Mouse (Mus musculus) heart, embryonic 16.5 days (tissue): ENCODE data around the gene Adcy5. TPM values are rescaled to one million over a fixed set of nuclear protein-coding genes. Genes with fewer than 3 reads are reported as not detected.

Source experiments
- ATAC-seq: fragments of 200-750 bp; cut with Nextera tagmentation; replicated peaks from 2 replicates; pipeline ENCODE4 v1.8.0; 2017; ENCODE audit warnings: moderate number of reproducible peaks; ENCODE audit not compliant: insufficient read depth, low FRiP score; ENCODE audit errors: extremely low read depth
- H3K27ac ChIP-seq: fragments of 300-500 bp; sonication (generic); 2 replicates; pipeline ENCODE4 v1.5.1; 2014; ENCODE audit warnings: mild to moderate bottlenecking, low read length, control low read depth, moderate library complexity
- H3K27me3 ChIP-seq: fragments of 300-500 bp; sonication (generic); 2 replicates; pipeline ENCODE4 v1.6.1; 2014; ENCODE audit warnings: low read length, mixed read lengths; ENCODE audit not compliant: control insufficient read depth, insufficient read depth
- H3K36me3 ChIP-seq: fragments of 300-500 bp; sonication (generic); 2 replicates; pipeline ENCODE4 v1.6.1; 2014; ENCODE audit not compliant: control insufficient read depth, insufficient read depth
- H3K4me1 ChIP-seq: fragments of 300-500 bp; sonication (generic); 2 replicates; pipeline ENCODE4 v1.6.1; 2014; ENCODE audit warnings: low read length, mixed read lengths; ENCODE audit not compliant: control insufficient read depth, insufficient read depth
- H3K4me2 ChIP-seq: fragments of 300-500 bp; sonication (generic); 2 replicates; pipeline ENCODE4 v1.6.1; 2014; ENCODE audit warnings: low read depth, mild to moderate bottlenecking, control low read depth, low read length
- H3K4me3 ChIP-seq: fragments of 300-500 bp; sonication (generic); 2 replicates; pipeline ENCODE4 v1.5.1; 2014; ENCODE audit warnings: mild to moderate bottlenecking, control low read depth, low read length
- H3K9ac ChIP-seq: fragments of 300-500 bp; sonication (generic); 2 replicates; pipeline ENCODE4 v1.6.1; 2014; ENCODE audit warnings: low read length, control low read depth
- H3K9me3 ChIP-seq: fragments of 300-500 bp; sonication (generic); replicated peaks from 2 replicates; pipeline ENCODE4 v1.6.1; 2016; ENCODE audit warnings: low read length; ENCODE audit not compliant: control insufficient read depth
- WGBS: fragments of 180-500 bp; shearing (Covaris S2); extraction: QIAGEN DNeasy Blood & Tissue Kit; methylation state at CpG from one replicate; pipeline ENCODE4 v1.1.7; 2014; 5-methylcytosine and 5-hydroxymethylcytosine counted together
- polyA plus RNA-seq: library from polyadenylated mRNA; unstranded; fragments of >200 nt; fragmentation: Nextera tagmentation; extraction: Ambion mirVana; gene quantifications from 2 replicates; pipeline ENCODE4 v1.2.1, GENCODE M21; 2015

The Adcy5 gene
- polyA plus RNA-seq, 1 experiment from 2014 or later, result 9.2 TPM

- no peak for ATAC-seq
- no peaks in the 10 kb centered on the region for H3K9me3 ChIP-seq
- no peaks in the 10 kb centered on the region for H3K36me3 ChIP-seq
- no peak overlapping the region for H3K4me3 ChIP-seq
- WGBS, result 17% methylated on average over 12 of the region's 12 CpGs
- H3K4me2 ChIP-seq, result peak overlapping the region; percentile 93; the same call in 1 of the 2 replicates
- peaks cover 39% of the 10 kb centered on the region for H3K27me3 ChIP-seq
- no peak overlapping the region; the same call in 1 of the 2 replicates for H3K9ac ChIP-seq
- H3K27ac ChIP-seq, result no peak overlapping the region
- peaks cover 8% of the 10 kb centered on the region for H3K4me1 ChIP-seq
Measured at GRCm38 (mm10) chr16:35153146-35153755, 1.4 kb upstream of the Adcy5 start.

GRCm38 (mm10) chr16:35154245-35154640 lies 434 bp upstream of the Adcy5 start:
- H3K4me1 ChIP-seq, result peaks cover 12% of the 10 kb centered on the region
- peaks cover 39% of the 10 kb centered on the region for H3K27me3 ChIP-seq
- H3K9me3 ChIP-seq, result no peaks in the 10 kb centered on the region
- peak overlapping the region; percentile 93 for H3K4me2 ChIP-seq
- WGBS, result under 1% methylated on average over 29 of the region's 29 CpGs
- peak; percentile 53 for ATAC-seq
- peak overlapping the region; percentile 81 for H3K4me3 ChIP-seq
- peak overlapping the region; percentile 92 for H3K9ac ChIP-seq
- peak overlapping the region; percentile 93 for H3K27ac ChIP-seq
- H3K36me3 ChIP-seq, result no peaks in the 10 kb centered on the region

- Histone ChIP-seq H3K27me3 (peaks cover 39% of the 10 kb centered on the region), H3K4me1 (peaks cover 26% of the 10 kb centered on the region), H3K4me2 (peak overlapping the region; percentile 93), H3K36me3 (no peaks in the 10 kb centered on the region), H3K9me3 (no peaks in the 10 kb centered on the region), H3K27ac (peak overlapping the region; percentile 93), H3K4me3 (peak overlapping the region; percentile 81), H3K9ac (peak overlapping the region; percentile 92)
- peak; percentile 58 for ATAC-seq
- WGBS, result under 1% methylated on average over 73 of the region's 87 CpGs
Measured at GRCm38 (mm10) chr16:35155391-35156305, 971 bp downstream of the Adcy5 start.

- Histone ChIP-seq H3K4me3 (peak overlapping the region; percentile 81), H3K4me1 (peaks cover 31% of the 10 kb centered on the region), H3K9ac (peak overlapping the region; percentile 92), H3K4me2 (peak overlapping the region; percentile 93), H3K27ac (peak overlapping the region; percentile 93), H3K9me3 (no peaks in the 10 kb centered on the region), H3K36me3 (no peaks in the 10 kb centered on the region), H3K27me3 (peaks cover 35% of the 10 kb centered on the region)
- WGBS, result 3% methylated on average over 48 of the region's 48 CpGs
- ATAC-seq, result no peak; the same call in 1 of the 2 replicates
Measured at GRCm38 (mm10) chr16:35156306-35156695, 1.6 kb downstream of the Adcy5 start.

GRCm38 (mm10) chr16:35156832-35157231 lies 2.2 kb downstream of the Adcy5 start:
- Histone ChIP-seq H3K27ac (peak overlapping the region; percentile 64), H3K4me3 (peak overlapping the region; percentile 81), H3K27me3 (peaks cover 30% of the 10 kb centered on the region), H3K4me1 (peaks cover 33% of the 10 kb centered on the region), H3K9me3 (no peaks in the 10 kb centered on the region), H3K9ac (peak overlapping the region; percentile 92), H3K4me2 (peak overlapping the region; percentile 93), H3K36me3 (no peaks in the 10 kb centered on the region)
- WGBS, result 62% methylated on average over 21 of the region's 21 CpGs
- ATAC-seq, result no peak

GRCm38 (mm10) chr16:35159532-35159931 lies 4.9 kb downstream of the Adcy5 start:
- WGBS, result 62% methylated on average over 8 of the region's 8 CpGs
- H3K27ac ChIP-seq, result no peak overlapping the region
- ATAC-seq, result no peak
- H3K4me3 ChIP-seq, result peak overlapping the region; percentile 81
- H3K9me3 ChIP-seq, result no peaks in the 10 kb centered on the region
- H3K36me3 ChIP-seq, result no peaks in the 10 kb centered on the region
- H3K9ac ChIP-seq, result no peak overlapping the region
- peaks cover 33% of the 10 kb centered on the region for H3K4me1 ChIP-seq
- H3K4me2 ChIP-seq, result peak overlapping the region; percentile 93
- H3K27me3 ChIP-seq, result peaks cover 14% of the 10 kb centered on the region

- peak overlapping the region; percentile 93 for H3K4me2 ChIP-seq
Measured at GRCm38 (mm10) chr16:35159991-35160390, 5.3 kb downstream of the Adcy5 start.

GRCm38 (mm10) chr16:35164361-35165224 lies 9.9 kb downstream of the Adcy5 start:
- H3K36me3 ChIP-seq, result no peaks in the 10 kb centered on the region
- no peak overlapping the region for H3K9ac ChIP-seq
- no peak for ATAC-seq
- H3K4me2 ChIP-seq, result no peak overlapping the region
- H3K4me3 ChIP-seq, result no peak overlapping the region
- peaks cover 42% of the 10 kb centered on the region for H3K4me1 ChIP-seq
- H3K9me3 ChIP-seq, result no peaks in the 10 kb centered on the region
- no peaks in the 10 kb centered on the region for H3K27me3 ChIP-seq
- H3K27ac ChIP-seq, result no peak overlapping the region
- 37% methylated on average over 19 of the region's 19 CpGs for WGBS

More at GRCm38 (mm10) chr16:35159991-35160390, 5.3 kb downstream of the Adcy5 start:
- Histone ChIP-seq H3K9me3 (no peaks in the 10 kb centered on the region), H3K9ac (0 out of 2 replicates have a peak overlapping the region, but pooled peaks have one; percentile 2), H3K27me3 (peaks cover 14% of the 10 kb centered on the region), H3K27ac (peak overlapping the region; percentile 53; the same call in 1 of the 2 replicates), H3K4me1 (peaks cover 37% of the 10 kb centered on the region), H3K4me3 (no peak overlapping the region), H3K36me3 (no peaks in the 10 kb centered on the region)
- 61% methylated on average over 4 of the region's 4 CpGs for WGBS
- ATAC-seq, result no peak
